Mouse (Mus musculus): ENCODE measurements around the gene Siglecf.

- TF ChIP-seq MAX (IDR thresholded peaks at IDR 0.05) (no peak), CTCF (IDR thresholded peaks at IDR 0.05; ENCODE audit: control insufficient read depth, insufficient read depth, insufficient read length) (no peak), CEBPB (IDR thresholded peaks at IDR 0.05; ENCODE audit: low read depth) (no peak), FOSL1 (IDR thresholded peaks at IDR 0.05; ENCODE audit: insufficient read depth, low read length, poor library complexity, severe bottlenecking) (no peak)
These were observed 2.0 kb downstream of the Siglecf start for GRCm38 (mm10) chr7:43353118-43353517.

Measured in C2C12 (cell line).